Mouse (Mus musculus): ENCODE results near the gene Ccdc155.

- TF ChIP-seq CTCF (IDR thresholded peaks at IDR 0.05; ENCODE audit: low read depth, low read length): no peak
- TF ChIP-seq POLR2A (IDR thresholded peaks at IDR 0.05; ENCODE audit: extremely low read depth, insufficient read depth, low read length): no peak
These were observed 56.1 kb downstream of the Ccdc155 start for GRCm38 (mm10) chr7:45148534-45149098.
